Mouse (Mus musculus) kidney, adult 8-10 months (tissue): ENCODE results near the gene Usp21.
A peak's percentile ranks its signal among the peaks of the same experiment; 100 is the strongest.

Experiments used
- DNase-seq, 2 experiments: peaks; one replicate each; pipeline ENCODE4 v3.0.0; 2022

Gene Usp21

GRCm38 (mm10) chr1:171263666-171264461, 23.9 kb downstream of the Usp21 start:
- no peak for DNase-seq

GRCm38 (mm10) chr1:171263185-171263611, 24.6 kb downstream of the Usp21 start:
- peak in 1 of 2 experiments; percentile 49 for DNase-seq

DNA sequence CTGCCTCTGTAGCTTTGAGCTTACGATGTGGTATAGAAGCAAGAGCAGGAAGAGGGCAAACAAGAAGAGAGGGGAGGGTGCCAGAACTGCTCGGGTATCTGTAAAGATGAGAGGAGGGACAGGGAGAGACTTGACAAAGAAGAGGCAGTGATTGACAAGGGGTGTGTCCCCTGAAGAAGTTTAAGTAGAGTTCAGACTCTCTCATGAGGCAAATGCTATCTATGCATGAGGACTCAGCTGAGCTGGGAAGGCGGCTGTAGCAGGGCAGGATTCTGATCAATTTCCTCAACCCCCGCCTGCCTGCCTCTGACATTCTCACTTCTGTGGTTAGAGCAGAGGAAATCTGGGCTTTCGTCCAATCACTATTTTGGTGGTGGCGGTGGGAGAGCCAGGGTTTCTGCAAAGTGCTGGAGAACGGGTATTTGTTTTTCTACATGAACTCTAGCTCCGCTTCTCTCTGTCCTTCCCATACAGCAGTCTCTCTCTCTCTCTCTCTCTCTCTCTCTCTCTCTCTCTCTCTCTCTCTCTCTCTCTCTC, 25.1 kb downstream of the Usp21 start:
- DNase-seq, result peak in 1 of 2 experiments; percentile 62

- DNase-seq, result no peak
Observed at GRCm38 (mm10) chr1:171260316-171260715, 27.5 kb downstream of the Usp21 start.

DNA sequence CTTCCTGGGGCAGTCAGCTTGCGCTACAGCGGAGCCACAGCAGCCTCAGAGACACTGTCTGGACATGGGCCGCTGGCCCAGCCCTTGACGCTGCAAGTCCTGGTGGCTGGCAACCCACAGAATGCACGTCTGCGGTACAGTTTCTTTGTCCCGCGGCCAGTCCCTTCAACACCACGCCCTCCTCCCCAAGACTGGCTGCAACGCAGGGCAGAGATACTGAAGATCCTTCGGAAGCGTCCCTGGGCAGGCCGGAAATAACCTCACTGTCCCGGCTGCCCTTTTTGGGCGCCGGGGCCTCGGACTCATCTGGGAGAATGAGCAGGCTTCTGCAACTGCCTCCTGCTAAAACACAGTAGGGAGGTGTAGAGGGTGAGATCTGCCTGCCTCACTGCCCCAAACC, 28.9 kb downstream of the Usp21 start:
- no peak for DNase-seq

DNA sequence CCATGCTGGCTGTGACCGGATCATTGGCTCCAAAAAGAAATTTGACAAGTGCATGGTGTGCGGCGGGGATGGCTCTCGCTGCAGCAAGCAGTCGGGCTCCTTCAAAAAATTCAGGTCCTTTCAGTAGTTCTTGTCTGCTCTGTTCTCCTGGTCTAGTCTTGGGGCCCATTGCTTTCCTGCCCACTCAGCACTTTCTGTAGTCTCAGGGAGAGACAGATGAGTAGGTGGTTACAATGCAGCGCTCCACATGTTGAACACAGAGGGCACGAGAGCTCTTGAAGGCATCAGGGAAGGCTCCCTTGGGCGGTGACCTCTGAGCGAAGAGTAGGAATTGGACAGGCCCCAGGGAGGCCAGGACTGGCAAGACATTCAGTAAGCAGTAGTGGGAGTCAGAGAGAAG, 30.0 kb downstream of the Usp21 start:
- DNase-seq, result no peak

GRCm38 (mm10) chr1:171256937-171257548, 30.7 kb downstream of the Usp21 start:
- peak; percentile 50 to 70 for DNase-seq

DNA sequence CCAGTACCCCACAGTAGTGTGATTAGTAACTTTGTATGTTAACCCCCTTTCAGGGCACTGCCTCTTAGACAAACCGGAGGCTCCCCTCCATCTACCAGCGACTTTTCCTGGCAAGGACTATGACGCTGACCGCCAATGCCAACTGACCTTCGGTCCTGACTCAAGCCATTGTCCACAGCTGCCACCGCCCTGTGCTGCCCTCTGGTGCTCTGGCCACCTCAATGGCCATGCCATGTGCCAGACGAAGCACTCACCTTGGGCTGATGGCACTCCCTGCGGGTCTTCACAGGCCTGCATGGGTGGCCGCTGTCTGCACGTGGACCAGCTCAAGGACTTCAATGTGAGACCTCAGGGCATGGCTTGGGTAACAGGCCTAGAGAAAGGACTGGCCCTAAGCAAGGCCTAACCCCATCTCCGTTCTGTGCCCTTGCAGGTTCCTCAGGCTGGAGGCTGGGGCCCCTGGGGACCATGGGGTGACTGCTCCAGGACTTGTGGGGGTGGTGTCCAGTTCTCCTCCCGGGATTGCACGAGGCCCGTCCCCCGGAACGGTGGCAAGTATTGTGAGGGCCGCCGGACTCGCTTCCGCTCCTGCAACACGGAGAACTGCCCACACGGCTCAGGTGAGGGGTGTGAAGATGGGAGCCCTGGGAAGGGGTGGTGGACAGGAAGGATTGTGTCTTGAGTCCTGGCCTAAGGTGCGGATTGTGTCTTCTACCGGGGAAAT, 31.5 kb downstream of the Usp21 start:
- DNase-seq, result peak; percentile 57 to 76

- no peak for DNase-seq
Observed at GRCm38 (mm10) chr1:171252415-171252814, 35.4 kb downstream of the Usp21 start.

GRCm38 (mm10) chr1:171251594-171252324, 36.0 kb downstream of the Usp21 start:
- DNase-seq, result no peak

GRCm38 (mm10) chr1:171250680-171251593, 36.9 kb downstream of the Usp21 start, which contains the start of gene Ndufs2:
Ndufs2 (minus strand) TSS chr1:171251388.
- DNase-seq, result no peak

- DNase-seq, result no peak
Observed at GRCm38 (mm10) chr1:171249913-171250600, 37.7 kb downstream of the Usp21 start, which contains the start of gene Adamts4. Adamts4 (plus strand) TSS chr1:171250421.

DNA sequence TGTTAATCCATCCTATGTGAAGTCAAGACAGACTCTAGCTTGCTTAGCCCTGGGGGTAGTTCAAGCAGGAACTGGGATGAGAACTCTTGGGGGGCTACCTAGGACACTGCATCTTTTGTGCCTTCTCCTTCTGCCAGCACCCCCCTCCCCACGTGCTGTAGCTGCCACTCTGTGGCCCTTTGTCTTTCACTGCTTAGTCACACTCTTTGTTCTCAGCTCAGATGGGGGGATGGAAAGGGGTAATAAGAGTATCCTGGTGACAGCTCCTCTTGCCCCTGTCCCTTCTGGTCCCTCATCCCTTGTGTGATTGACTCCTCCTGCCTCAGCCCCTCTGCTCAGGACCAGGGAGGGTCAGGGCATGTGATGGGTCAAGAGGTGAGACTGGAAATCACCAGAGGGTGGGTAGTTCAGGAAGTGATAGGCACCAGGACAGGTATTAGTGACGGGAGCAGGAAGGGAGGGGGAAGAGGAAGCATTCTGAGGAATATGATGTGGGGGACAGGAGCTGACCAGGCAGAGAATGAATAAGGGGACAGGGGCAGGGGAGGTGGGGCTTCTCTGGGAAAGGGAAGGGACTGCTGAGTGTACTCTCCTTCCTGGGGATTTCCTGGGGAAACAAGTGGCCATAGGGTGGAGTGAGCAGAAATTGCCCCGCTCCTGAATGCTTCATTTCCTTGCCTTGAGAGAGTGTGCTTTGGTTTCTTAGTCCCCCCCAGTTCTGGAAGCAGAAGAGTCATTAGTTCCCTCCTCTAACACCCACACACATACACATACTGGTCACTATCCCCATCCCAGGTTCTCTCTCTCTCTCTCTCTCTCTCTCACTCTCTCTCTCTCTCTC, 39.2 kb downstream of the Usp21 start:
- no peak for DNase-seq

DNA sequence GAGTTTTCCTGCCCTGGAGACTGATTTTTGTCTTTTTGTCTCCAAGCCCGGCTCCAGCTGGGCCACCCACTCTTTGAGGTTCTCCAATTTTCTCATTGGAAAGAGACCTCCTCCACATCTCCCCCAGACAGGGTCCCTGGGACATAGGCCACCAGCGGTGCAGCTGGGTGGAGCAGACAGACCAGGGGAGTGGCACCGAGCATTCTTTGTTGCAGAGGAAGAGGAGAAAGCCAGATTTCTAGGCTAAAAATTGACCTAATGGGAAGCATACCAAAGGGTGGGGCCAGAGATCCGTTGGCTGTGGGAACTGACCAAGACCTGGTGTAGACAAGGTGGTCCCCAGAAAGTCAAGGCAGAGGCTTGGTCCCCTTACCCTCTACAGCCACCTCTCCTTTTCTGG, 39.9 kb downstream of the Usp21 start:
- no peak for DNase-seq

GRCm38 (mm10) chr1:171247453-171247841, 40.3 kb downstream of the Usp21 start:
- no peak for DNase-seq

DNA sequence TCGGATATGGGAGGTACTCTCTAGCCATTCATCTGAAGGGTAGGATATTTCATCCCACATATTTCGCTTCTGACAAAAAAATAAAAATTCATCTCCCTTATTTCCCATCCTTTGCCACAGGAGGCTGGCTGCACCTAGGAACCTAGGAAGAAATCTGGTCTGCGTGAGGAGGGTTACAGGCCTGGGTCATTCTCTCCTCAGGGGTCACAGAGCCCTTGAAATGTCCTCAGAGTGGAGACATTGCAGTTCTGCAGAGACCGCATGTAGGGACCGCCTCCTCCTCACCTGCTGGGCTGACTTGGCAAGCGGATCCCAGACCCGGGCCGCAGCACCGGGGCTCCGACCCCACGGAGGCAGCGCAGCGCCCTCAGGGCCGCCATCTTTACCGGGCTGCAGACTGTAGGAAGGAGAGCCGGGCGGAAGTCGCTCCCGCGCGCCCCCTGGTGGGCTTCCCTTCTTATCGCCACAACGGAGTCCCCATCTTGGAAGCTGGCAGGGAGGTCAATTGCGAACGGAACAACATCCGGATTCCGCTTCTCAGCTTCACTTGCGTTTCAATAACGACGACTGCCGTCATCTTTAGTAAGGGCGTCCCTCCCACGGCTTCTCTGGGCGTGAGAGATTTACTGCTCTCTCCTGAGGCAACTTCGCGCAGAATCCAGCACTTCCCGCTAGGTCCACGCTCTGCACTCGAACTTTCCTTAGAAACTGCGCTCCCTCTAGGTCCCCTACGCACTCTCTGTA, 40.9 kb downstream of the Usp21 start:
- peak; percentile 97 to 98 for DNase-seq

- no peak for DNase-seq
Observed at GRCm38 (mm10) chr1:171245353-171245752, 42.4 kb downstream of the Usp21 start.

DNA sequence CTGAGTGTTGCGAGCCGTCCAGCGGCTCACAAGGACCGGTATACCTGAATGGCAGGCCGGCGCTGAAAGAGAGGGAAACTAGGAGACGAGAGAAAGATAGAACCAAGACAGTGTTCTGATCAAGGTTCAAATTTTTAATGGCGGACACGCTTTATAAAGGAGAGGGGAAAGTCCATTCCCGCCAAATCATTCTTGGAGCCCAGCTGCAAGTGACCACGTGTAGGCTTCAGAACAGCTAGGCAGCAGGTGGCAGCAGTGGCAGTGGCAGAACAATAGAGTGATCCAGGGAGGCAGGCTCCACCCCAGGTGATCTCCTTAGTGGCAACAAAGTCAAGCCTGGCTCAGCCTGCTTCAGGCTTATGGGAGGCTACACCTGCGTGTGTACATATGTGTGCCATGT, 45.8 kb downstream of the Usp21 start:
- DNase-seq, result peak in 1 of 2 experiments; percentile 43

- no peak for DNase-seq
Observed at GRCm38 (mm10) chr1:171240911-171241310, 46.9 kb downstream of the Usp21 start.
